Mouse (Mus musculus): Measurements from ENCODE around the gene Itpk1. TPM values are rescaled to one million over a fixed set of nuclear protein-coding genes. Genes with fewer than 3 reads are reported as not detected.

Gene Itpk1
- polyA plus RNA-seq, 1 experiment from 2014 or later = 4.8 TPM

GRCm38 (mm10) chr12:102685523-102685931 is 19.2 kb downstream of the Itpk1 start:
- H3K4me2 ChIP-seq = no peak overlapping the region
- H3K36me3 ChIP-seq = no peaks in the 10 kb centered on the region
- H3K9me3 ChIP-seq (replicated peaks) = no peaks in the 10 kb centered on the region
- H3K27me3 ChIP-seq = no peaks in the 10 kb centered on the region
- no peak overlapping the region for H3K9ac ChIP-seq
- no peak overlapping the region for H3K4me3 ChIP-seq
- ATAC-seq (replicated peaks; ENCODE audit: insufficient number of reproducible peaks, insufficient read depth, low FRiP score, low read depth) = no peak
- H3K4me1 ChIP-seq (replicated peaks) = peaks cover 38% of the 10 kb centered on the region
- 37% methylated on average over 9 of the region's 9 CpGs for WGBS
- H3K27ac ChIP-seq = no peak overlapping the region

DNA sequence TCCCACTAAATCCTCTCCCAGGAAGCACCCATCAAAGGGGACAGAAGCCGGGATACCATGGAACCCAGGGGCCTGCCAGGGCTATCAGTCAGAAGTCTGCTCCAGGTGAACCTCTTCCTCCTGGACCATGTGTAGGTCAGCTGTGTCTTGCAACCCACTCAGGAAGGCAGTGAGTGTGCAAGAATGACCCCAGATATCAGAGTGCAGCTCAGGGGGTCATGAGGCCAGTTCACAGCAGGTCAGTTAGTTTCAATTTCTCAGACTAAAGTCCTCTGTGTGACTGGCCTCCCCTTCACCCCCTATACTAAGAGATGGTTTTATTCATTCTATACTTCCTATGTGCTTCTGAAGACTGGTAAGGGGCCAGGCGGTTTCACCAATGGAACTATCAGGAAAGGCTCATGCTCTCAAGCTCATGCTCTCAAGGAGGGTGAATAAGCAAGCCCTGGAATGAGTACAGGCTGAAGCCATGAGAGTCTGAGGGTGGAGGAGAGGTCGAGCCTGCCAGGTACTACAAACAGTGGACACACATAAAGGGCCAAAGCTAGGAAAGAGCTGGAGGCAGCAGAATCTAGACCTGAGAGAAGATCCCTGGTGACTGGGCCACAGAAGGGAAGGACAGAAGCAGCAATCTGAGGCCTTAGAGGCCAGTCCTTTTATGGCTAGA is 19.9 kb downstream of the Itpk1 start:
- H3K27me3 ChIP-seq = no peaks in the 10 kb centered on the region
- H3K9ac ChIP-seq = no peak overlapping the region
- no peak overlapping the region for H3K4me3 ChIP-seq
- no peaks in the 10 kb centered on the region for H3K36me3 ChIP-seq
- WGBS = 66% methylated on average over 3 of the region's 3 CpGs
- H3K4me2 ChIP-seq = no peak overlapping the region
- H3K9me3 ChIP-seq (replicated peaks) = no peaks in the 10 kb centered on the region
- H3K4me1 ChIP-seq (replicated peaks) = peaks cover 40% of the 10 kb centered on the region
- H3K27ac ChIP-seq = no peak overlapping the region
- no peak for ATAC-seq (replicated peaks; ENCODE audit: insufficient number of reproducible peaks, insufficient read depth, low FRiP score, low read depth)

DNA sequence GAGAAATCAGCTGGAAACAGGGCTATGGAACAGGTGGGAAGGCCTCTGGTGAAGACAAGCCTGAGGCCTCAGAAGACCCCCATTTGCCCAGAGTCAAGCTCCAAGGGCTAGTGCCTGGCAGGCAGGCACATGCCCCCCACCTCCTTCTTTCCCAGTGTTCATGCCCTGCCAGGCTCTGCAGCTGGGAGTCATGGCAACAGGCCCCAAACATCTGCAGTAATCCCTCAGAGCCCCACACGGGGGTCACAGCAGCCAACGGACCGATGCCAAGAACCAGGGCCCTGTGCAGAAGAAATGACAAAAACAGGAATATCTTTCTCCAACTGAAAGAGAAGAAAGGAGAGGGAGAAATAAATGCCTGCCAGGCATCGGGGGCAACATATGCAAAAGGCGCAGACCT is 20.8 kb downstream of the Itpk1 start:
- H3K9me3 ChIP-seq (replicated peaks) = no peaks in the 10 kb centered on the region
- peaks cover 41% of the 10 kb centered on the region for H3K4me1 ChIP-seq (replicated peaks)
- H3K27ac ChIP-seq = no peak overlapping the region
- no peak overlapping the region for H3K4me3 ChIP-seq
- H3K36me3 ChIP-seq = no peaks in the 10 kb centered on the region
- H3K27me3 ChIP-seq = no peaks in the 10 kb centered on the region
- H3K4me2 ChIP-seq = no peak overlapping the region
- no peak for ATAC-seq (replicated peaks; ENCODE audit: insufficient number of reproducible peaks, insufficient read depth, low FRiP score, low read depth)
- 79% methylated on average over 5 of the region's 5 CpGs for WGBS
- no peak overlapping the region for H3K9ac ChIP-seq

DNA sequence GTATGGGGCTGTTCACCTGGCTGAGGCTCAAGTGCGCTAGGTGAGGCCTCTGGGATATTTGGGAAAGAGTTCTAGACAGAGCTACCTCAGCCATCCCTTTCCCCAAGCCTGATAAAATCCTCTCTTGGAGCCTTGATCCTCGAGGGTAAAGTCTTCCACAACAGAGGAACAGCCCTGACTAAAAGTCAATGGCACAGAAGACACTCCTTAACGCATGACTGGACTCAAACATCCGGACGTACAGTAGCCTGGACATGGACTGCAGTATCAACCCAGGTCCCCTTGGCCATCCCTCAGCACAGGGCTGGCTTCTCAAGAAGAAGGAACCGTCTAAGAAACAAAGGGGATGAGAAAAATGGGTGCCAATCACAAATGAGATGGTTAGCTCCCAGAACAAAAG is 21.3 kb downstream of the Itpk1 start:
- Histone ChIP-seq H3K4me3 (no peak overlapping the region), H3K27me3 (no peaks in the 10 kb centered on the region), H3K36me3 (no peaks in the 10 kb centered on the region), H3K9ac (no peak overlapping the region), H3K27ac (no peak overlapping the region), H3K4me1 (replicated peaks) (peaks cover 41% of the 10 kb centered on the region), H3K4me2 (no peak overlapping the region), H3K9me3 (replicated peaks) (no peaks in the 10 kb centered on the region)
- 84% methylated on average over 6 of the region's 6 CpGs for WGBS
- no peak for ATAC-seq (replicated peaks; ENCODE audit: insufficient number of reproducible peaks, insufficient read depth, low FRiP score, low read depth)

DNA sequence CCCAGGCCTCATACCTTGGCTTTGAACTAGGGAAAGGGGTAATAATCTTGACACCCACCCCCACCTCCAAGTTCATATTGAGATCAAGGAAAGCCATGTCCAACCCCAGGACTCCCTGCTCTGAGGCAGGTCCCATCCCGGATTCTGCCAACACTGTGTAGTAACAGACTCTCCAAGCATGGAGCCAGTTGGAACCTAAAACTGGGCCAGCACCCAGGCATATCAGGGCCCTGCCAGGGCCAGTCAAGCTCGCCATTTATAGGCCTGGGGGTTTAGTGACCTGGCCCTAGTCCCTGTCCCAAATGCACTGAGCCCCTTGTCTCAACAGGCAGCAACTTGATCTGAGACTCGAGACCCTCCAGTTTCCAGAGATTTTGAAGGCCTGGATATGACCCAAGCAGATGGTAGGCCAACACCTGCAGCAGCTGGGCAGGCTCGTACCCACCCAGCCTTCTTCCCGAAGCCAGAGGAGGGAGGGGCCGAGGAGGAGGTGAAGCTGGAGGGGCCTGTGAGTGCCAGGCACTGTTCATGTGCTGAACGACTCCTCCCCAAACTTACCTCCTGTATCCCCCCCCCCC is 21.9 kb downstream of the Itpk1 start:
- no peaks in the 10 kb centered on the region for H3K27me3 ChIP-seq
- no peak for ATAC-seq (replicated peaks; ENCODE audit: insufficient number of reproducible peaks, insufficient read depth, low FRiP score, low read depth)
- H3K4me2 ChIP-seq = no peak overlapping the region
- no peak overlapping the region for H3K9ac ChIP-seq
- no peaks in the 10 kb centered on the region for H3K9me3 ChIP-seq (replicated peaks)
- H3K36me3 ChIP-seq = no peaks in the 10 kb centered on the region
- H3K4me1 ChIP-seq (replicated peaks) = peaks cover 41% of the 10 kb centered on the region
- H3K4me3 ChIP-seq = no peak overlapping the region
- WGBS = 81% methylated on average over 7 of the region's 7 CpGs
- H3K27ac ChIP-seq = peak overlapping the region; percentile 6; the same call in 1 of the 2 replicates

DNA sequence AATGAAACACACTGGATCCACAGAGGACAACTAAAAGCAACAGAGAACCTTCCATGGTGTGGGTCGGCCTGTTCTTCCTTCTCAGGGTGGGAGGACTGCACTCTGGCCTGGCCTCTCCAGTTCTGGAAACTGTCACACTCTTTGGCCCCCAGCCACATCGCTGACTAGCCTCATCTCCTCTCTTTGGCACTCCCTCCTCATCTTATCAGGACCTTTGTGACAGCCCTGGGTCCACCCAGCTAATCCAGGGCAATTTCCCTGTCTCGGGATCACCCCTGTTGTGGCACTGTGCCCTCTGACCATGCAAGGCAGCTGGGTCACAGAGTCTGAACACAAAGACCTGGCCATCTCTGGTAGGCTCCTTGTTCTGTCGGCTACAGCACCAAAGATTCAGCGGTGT is 22.6 kb downstream of the Itpk1 start:
- Histone ChIP-seq H3K27me3 (no peaks in the 10 kb centered on the region), H3K36me3 (no peaks in the 10 kb centered on the region), H3K9ac (no peak overlapping the region), H3K4me2 (no peak overlapping the region), H3K4me3 (no peak overlapping the region), H3K4me1 (replicated peaks) (peaks cover 41% of the 10 kb centered on the region), H3K27ac (peak overlapping the region; percentile 56), H3K9me3 (replicated peaks) (no peaks in the 10 kb centered on the region)
- 43% methylated on average over 5 of the region's 5 CpGs for WGBS
- peak; percentile 63 for ATAC-seq (replicated peaks; ENCODE audit: insufficient number of reproducible peaks, insufficient read depth, low FRiP score, low read depth)

GRCm38 (mm10) chr12:102681590-102681989 is 23.1 kb downstream of the Itpk1 start:
- Histone ChIP-seq H3K27ac (peak overlapping the region; percentile 56), H3K4me2 (no peak overlapping the region), H3K4me1 (replicated peaks) (peaks cover 41% of the 10 kb centered on the region), H3K36me3 (no peaks in the 10 kb centered on the region), H3K9me3 (replicated peaks) (no peaks in the 10 kb centered on the region), H3K4me3 (no peak overlapping the region), H3K27me3 (no peaks in the 10 kb centered on the region), H3K9ac (no peak overlapping the region)
- WGBS = 72% methylated on average over 7 of the region's 7 CpGs
- no peak for ATAC-seq (replicated peaks; ENCODE audit: insufficient number of reproducible peaks, insufficient read depth, low FRiP score, low read depth)

DNA sequence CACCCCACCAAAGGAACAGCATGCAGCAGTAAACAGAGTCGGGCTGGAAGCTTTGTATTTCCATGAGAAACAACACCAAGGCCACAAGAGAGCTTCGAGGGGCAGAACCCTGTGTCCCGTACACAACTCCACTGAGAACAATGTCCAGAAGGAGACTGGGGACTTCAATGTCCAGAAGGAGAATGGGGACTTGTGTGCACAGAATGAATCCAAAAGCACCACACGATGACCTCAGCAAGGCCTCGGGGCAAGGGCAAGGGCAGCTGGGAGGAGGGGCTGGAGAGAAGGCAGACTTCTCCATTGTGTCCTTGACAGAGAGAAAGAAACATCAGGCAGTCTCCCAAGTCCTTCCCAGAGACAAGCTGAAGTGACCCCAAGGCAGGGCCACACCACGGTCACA is 25.9 kb downstream of the Itpk1 start:
- Histone ChIP-seq H3K4me3 (no peak overlapping the region), H3K27me3 (no peaks in the 10 kb centered on the region), H3K9me3 (replicated peaks) (no peaks in the 10 kb centered on the region), H3K4me2 (no peak overlapping the region), H3K36me3 (no peaks in the 10 kb centered on the region), H3K9ac (no peak overlapping the region), H3K27ac (no peak overlapping the region), H3K4me1 (replicated peaks) (peaks cover 36% of the 10 kb centered on the region)
- 68% methylated on average over 6 of the region's 6 CpGs for WGBS
- ATAC-seq (replicated peaks; ENCODE audit: insufficient number of reproducible peaks, insufficient read depth, low FRiP score, low read depth) = no peak

- 71% methylated on average over 3 of the region's 3 CpGs for WGBS
- Histone ChIP-seq H3K36me3 (no peaks in the 10 kb centered on the region), H3K27ac (no peak overlapping the region), H3K9me3 (replicated peaks) (no peaks in the 10 kb centered on the region), H3K4me3 (no peak overlapping the region), H3K9ac (no peak overlapping the region), H3K4me1 (replicated peaks) (peaks cover 27% of the 10 kb centered on the region), H3K27me3 (no peaks in the 10 kb centered on the region), H3K4me2 (no peak overlapping the region)
- ATAC-seq (replicated peaks; ENCODE audit: insufficient number of reproducible peaks, insufficient read depth, low FRiP score, low read depth) = no peak
Observed at GRCm38 (mm10) chr12:102677089-102677488, 27.6 kb downstream of the Itpk1 start.

- H3K4me1 ChIP-seq (replicated peaks) = peaks cover 12% of the 10 kb centered on the region
- WGBS = 68% methylated on average over 10 of the region's 10 CpGs
- no peaks in the 10 kb centered on the region for H3K27me3 ChIP-seq
- no peak overlapping the region for H3K4me2 ChIP-seq
- no peaks in the 10 kb centered on the region for H3K36me3 ChIP-seq
- ATAC-seq (replicated peaks; ENCODE audit: insufficient number of reproducible peaks, insufficient read depth, low FRiP score, low read depth) = no peak
- H3K9ac ChIP-seq = no peak overlapping the region
- no peak overlapping the region for H3K4me3 ChIP-seq
- H3K27ac ChIP-seq = no peak overlapping the region
- no peaks in the 10 kb centered on the region for H3K9me3 ChIP-seq (replicated peaks)
Observed at GRCm38 (mm10) chr12:102674556-102674955, 30.2 kb downstream of the Itpk1 start.

DNA sequence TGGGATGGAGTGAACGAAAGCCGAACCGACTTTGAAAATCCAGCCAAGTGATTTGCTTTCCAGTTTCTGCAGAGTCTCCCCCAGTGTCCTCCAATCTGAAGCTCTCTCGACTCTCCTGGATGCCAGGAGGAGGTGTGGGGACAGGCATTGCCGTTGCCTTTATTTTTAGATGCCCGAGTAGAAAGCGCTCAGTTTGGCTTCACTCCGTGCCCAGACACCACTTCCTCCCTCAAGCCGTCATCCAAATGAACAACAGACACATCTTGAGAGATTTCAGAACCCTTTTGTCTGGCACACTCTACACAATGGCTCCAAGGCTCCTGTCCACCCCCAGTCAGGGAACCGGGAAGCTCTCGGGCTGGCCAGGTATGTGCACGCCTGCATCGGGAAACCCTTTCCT is 30.6 kb downstream of the Itpk1 start:
- Histone ChIP-seq H3K9me3 (replicated peaks) (no peaks in the 10 kb centered on the region), H3K36me3 (no peaks in the 10 kb centered on the region), H3K27ac (no peak overlapping the region), H3K4me2 (no peak overlapping the region), H3K27me3 (no peaks in the 10 kb centered on the region), H3K9ac (no peak overlapping the region), H3K4me1 (replicated peaks) (peaks cover 10% of the 10 kb centered on the region), H3K4me3 (no peak overlapping the region)
- WGBS = 63% methylated on average over 13 of the region's 13 CpGs
- ATAC-seq (replicated peaks; ENCODE audit: insufficient number of reproducible peaks, insufficient read depth, low FRiP score, low read depth) = no peak
